Mouse (Mus musculus): ENCODE results near the gene Asxl2.

DNA sequence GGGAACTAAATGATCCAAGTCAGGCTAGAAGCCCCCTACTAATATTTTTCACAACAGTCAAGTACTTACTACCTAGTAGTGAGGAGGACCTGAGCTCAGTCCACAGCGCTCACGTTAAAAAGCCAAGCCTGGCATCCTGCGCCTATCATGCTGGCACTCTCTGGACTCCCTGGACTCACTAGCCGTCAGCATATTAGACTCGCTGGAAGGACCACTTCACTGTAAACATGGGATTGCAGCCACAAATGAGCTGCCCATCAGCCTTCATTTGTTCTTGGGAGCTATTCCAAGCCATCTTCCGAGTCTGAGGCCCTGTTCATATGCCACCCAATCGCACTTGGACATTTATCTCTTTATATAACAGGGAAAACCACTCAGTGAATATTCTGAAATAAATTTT lies 114.2 kb downstream of the Asxl2 start:
- TF ChIP-seq EP300 (IDR thresholded peaks at IDR 0.05; ENCODE audit: insufficient read depth, low read depth, low read length): no peak
- no peak for TF ChIP-seq POLR2A (IDR thresholded peaks at IDR 0.05; ENCODE audit: insufficient read depth, low read length)
- TF ChIP-seq CTCF (IDR thresholded peaks at IDR 0.05; ENCODE audit: low read depth, low read length): no peak

All from ES-Bruce4 (cell line).